Mouse (Mus musculus): Measurements from ENCODE around the gene Il33. TPM values are rescaled to one million over a fixed set of nuclear protein-coding genes. Genes with fewer than 3 reads are reported as not detected.
A peak's percentile ranks its signal among the peaks of the same experiment; 100 is the strongest.
"Not testable (repeated sequence)": the region's sequence is repeated elsewhere in the genome, so short reads cannot be mapped to it uniquely, and the experiment has no call there.

Gene Il33
- polyA plus RNA-seq, 1 experiment from 2014 or later, result 18.6 TPM

- H3K4me2 ChIP-seq (replicated peaks), result no peak overlapping the region
- 45% methylated on average over 6 of the region's 6 CpGs for WGBS
- no peaks in the 10 kb centered on the region for H3K9me3 ChIP-seq (replicated peaks)
- H3K9ac ChIP-seq, result no peak overlapping the region
- H3K4me3 ChIP-seq (replicated peaks), result no peak overlapping the region
- ATAC-seq (ENCODE audit: insufficient number of reproducible peaks, low FRiP score, low TSS enrichment, low read depth), result no peak
- no peaks in the 10 kb centered on the region for H3K27me3 ChIP-seq
- no peak overlapping the region for H3K27ac ChIP-seq (replicated peaks)
- H3K36me3 ChIP-seq, result no peaks in the 10 kb centered on the region
- peaks cover 7% of the 10 kb centered on the region; the same call in 1 of the 2 replicates for H3K4me1 ChIP-seq
Observed at GRCm38 (mm10) chr19:29940239-29940638, 15.3 kb downstream of the Il33 start.

- peaks cover 10% of the 10 kb centered on the region; the same call in 1 of the 2 replicates for H3K4me1 ChIP-seq
- no peak overlapping the region for H3K27ac ChIP-seq (replicated peaks)
- no peaks in the 10 kb centered on the region for H3K36me3 ChIP-seq
- no peak overlapping the region for H3K9ac ChIP-seq
- no peak for ATAC-seq (ENCODE audit: insufficient number of reproducible peaks, low FRiP score, low TSS enrichment, low read depth)
- no peaks in the 10 kb centered on the region for H3K27me3 ChIP-seq
- no peak overlapping the region for H3K4me3 ChIP-seq (replicated peaks)
- no peaks in the 10 kb centered on the region for H3K9me3 ChIP-seq (replicated peaks)
- 79% methylated on average over 7 of the region's 7 CpGs for WGBS
- H3K4me2 ChIP-seq (replicated peaks), result no peak overlapping the region
Observed at GRCm38 (mm10) chr19:29941208-29941607, 16.3 kb downstream of the Il33 start.

DNA sequence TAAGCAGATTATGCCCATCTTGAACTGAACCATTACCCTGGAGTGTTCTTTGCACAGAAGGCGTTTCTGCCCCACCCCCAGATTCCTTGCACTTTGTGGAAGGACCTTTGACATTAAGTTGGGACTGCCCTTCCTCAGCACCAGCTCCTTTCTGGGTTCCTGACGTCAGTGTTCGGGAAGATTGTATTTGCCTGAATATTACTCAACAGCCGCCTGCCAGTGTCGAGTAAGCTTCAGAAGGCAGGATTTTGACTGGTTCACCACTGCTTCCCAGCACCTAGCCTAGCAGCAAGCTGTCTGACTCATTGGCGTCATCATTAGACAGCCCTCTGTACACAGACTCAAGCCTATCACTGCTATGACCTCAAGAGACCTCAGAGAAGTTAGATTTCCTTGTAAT is 17.4 kb downstream of the Il33 start:
- H3K27ac ChIP-seq (replicated peaks), result no peak overlapping the region
- H3K9me3 ChIP-seq (replicated peaks), result no peaks in the 10 kb centered on the region
- WGBS, result 71% methylated on average over 6 of the region's 6 CpGs
- H3K4me1 ChIP-seq, result peaks cover 9% of the 10 kb centered on the region; the same call in 1 of the 2 replicates
- H3K4me2 ChIP-seq (replicated peaks), result no peak overlapping the region
- H3K9ac ChIP-seq, result no peak overlapping the region
- no peak overlapping the region for H3K4me3 ChIP-seq (replicated peaks)
- ATAC-seq (ENCODE audit: insufficient number of reproducible peaks, low FRiP score, low TSS enrichment, low read depth), result no peak
- H3K36me3 ChIP-seq, result no peaks in the 10 kb centered on the region
- no peaks in the 10 kb centered on the region for H3K27me3 ChIP-seq

DNA sequence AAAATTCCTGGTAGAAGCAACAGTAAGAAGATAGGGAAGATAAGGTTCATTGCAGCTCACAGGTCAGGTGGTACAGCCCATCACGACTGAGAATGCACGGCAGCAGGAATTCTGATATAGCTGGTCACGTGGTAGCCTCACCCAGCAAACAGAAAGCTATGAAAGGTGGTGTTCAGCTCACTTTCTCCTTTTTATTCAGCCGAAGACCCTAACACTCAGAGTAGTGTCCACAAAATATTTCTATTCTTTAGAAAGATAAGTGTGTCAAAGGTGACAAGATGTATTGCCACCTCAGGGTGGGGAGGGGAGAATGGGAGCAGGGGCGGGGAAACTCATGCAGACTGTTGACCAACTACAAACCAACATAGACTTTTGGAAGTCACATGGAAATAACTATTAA is 19.5 kb downstream of the Il33 start:
- Histone ChIP-seq H3K27me3 (no peaks in the 10 kb centered on the region), H3K4me2 (replicated peaks) (no peak overlapping the region), H3K27ac (replicated peaks) (no peak overlapping the region), H3K9ac (no peak overlapping the region), H3K9me3 (replicated peaks) (no peaks in the 10 kb centered on the region), H3K36me3 (no peaks in the 10 kb centered on the region), H3K4me1 (peaks cover 6% of the 10 kb centered on the region; the same call in 1 of the 2 replicates), H3K4me3 (replicated peaks) (no peak overlapping the region)
- 86% methylated on average over 5 of the region's 5 CpGs for WGBS
- ATAC-seq (ENCODE audit: insufficient number of reproducible peaks, low FRiP score, low TSS enrichment, low read depth), result no peak

DNA sequence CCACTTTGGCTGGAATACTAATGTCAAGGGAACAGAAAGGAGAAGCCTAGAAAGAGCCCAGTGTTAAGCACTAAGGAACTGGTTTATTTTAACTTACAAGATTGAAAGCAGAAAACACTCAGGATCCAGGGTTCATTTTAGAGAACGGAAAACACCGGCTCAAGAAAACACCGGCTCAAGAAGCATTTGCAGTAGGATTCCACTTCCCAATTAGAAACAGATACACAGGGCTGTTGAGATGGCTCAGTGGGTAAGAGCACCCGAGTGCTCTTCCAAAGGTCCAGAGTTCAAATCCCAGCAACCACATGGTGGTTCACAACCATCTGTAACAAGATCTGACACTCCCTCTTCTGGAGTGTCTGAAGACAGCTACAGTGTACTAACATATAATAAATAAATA is 20.0 kb downstream of the Il33 start:
- not testable (repeated sequence) for H3K36me3 ChIP-seq; H3K9ac ChIP-seq; H3K4me2 ChIP-seq (replicated peaks); ATAC-seq (ENCODE audit: insufficient number of reproducible peaks, low FRiP score, low TSS enrichment, low read depth); H3K9me3 ChIP-seq (replicated peaks); H3K27ac ChIP-seq (replicated peaks); H3K27me3 ChIP-seq; H3K4me3 ChIP-seq (replicated peaks); H3K4me1 ChIP-seq
- 53% methylated on average over 4 of the region's 4 CpGs for WGBS

- Histone ChIP-seq H3K36me3 (no peaks in the 10 kb centered on the region), H3K4me2 (replicated peaks) (no peak overlapping the region), H3K9me3 (replicated peaks) (no peaks in the 10 kb centered on the region), H3K27ac (replicated peaks) (no peak overlapping the region), H3K4me3 (replicated peaks) (no peak overlapping the region), H3K27me3 (no peaks in the 10 kb centered on the region), H3K4me1 (0 out of 2 replicates have a peak, but pooled peaks cover 3% of the 10 kb centered on the region), H3K9ac (no peak overlapping the region)
- 20% methylated on average over 11 of the region's 11 CpGs for WGBS
- no peak for ATAC-seq (ENCODE audit: insufficient number of reproducible peaks, low FRiP score, low TSS enrichment, low read depth)
Observed at GRCm38 (mm10) chr19:29945557-29946422, 20.9 kb downstream of the Il33 start.

GRCm38 (mm10) chr19:29946423-29946716 is 21.5 kb downstream of the Il33 start:
- H3K4me3 ChIP-seq (replicated peaks), result no peak overlapping the region
- H3K9ac ChIP-seq, result no peak overlapping the region
- H3K4me1 ChIP-seq, result 0 out of 2 replicates have a peak, but pooled peaks cover 3% of the 10 kb centered on the region
- no peaks in the 10 kb centered on the region for H3K36me3 ChIP-seq
- H3K4me2 ChIP-seq (replicated peaks), result no peak overlapping the region
- no peak overlapping the region for H3K27ac ChIP-seq (replicated peaks)
- H3K27me3 ChIP-seq, result no peaks in the 10 kb centered on the region
- no peak for ATAC-seq (ENCODE audit: insufficient number of reproducible peaks, low FRiP score, low TSS enrichment, low read depth)
- no peaks in the 10 kb centered on the region for H3K9me3 ChIP-seq (replicated peaks)

DNA sequence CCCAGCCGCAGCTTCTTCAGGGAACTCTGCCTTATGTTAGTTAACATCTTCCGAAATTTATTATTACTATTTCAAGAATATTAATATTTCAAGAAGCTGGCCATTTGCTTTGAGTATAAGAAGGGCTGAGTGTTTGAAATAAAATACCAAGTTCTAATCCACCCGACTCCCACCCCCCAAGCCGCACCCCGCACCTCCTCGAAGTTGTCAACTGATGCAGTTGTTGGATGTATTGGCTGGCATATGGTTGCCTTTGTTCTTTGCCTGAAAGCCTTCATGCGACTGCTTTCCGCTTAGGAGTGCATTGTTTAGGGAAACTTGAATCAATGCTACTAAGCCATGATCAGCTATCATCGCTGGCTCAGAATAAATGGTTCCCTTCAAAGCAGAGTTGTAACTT is 22.1 kb downstream of the Il33 start:
- Histone ChIP-seq H3K9ac (no peak overlapping the region), H3K4me3 (replicated peaks) (no peak overlapping the region), H3K4me2 (replicated peaks) (no peak overlapping the region), H3K9me3 (replicated peaks) (no peaks in the 10 kb centered on the region), H3K27me3 (no peaks in the 10 kb centered on the region), H3K27ac (replicated peaks) (no peak overlapping the region), H3K4me1 (0 out of 2 replicates have a peak, but pooled peaks cover 3% of the 10 kb centered on the region), H3K36me3 (no peaks in the 10 kb centered on the region)
- ATAC-seq (ENCODE audit: insufficient number of reproducible peaks, low FRiP score, low TSS enrichment, low read depth), result no peak
- 81% methylated on average over 9 of the region's 9 CpGs for WGBS

GRCm38 (mm10) chr19:29947891-29948801 is 23.2 kb downstream of the Il33 start:
- no peaks in the 10 kb centered on the region for H3K9me3 ChIP-seq (replicated peaks)
- 0 out of 2 replicates have a peak, but pooled peaks cover 3% of the 10 kb centered on the region for H3K4me1 ChIP-seq
- peak; percentile 79 for ATAC-seq (ENCODE audit: insufficient number of reproducible peaks, low FRiP score, low TSS enrichment, low read depth)
- H3K27me3 ChIP-seq, result no peaks in the 10 kb centered on the region
- peak overlapping the region; percentile 42 for H3K4me3 ChIP-seq (replicated peaks)
- peak overlapping the region; percentile 69 for H3K4me2 ChIP-seq (replicated peaks)
- H3K27ac ChIP-seq (replicated peaks), result no peak overlapping the region
- no peak overlapping the region for H3K9ac ChIP-seq
- 25% methylated on average over 25 of the region's 25 CpGs for WGBS
- no peaks in the 10 kb centered on the region for H3K36me3 ChIP-seq

DNA sequence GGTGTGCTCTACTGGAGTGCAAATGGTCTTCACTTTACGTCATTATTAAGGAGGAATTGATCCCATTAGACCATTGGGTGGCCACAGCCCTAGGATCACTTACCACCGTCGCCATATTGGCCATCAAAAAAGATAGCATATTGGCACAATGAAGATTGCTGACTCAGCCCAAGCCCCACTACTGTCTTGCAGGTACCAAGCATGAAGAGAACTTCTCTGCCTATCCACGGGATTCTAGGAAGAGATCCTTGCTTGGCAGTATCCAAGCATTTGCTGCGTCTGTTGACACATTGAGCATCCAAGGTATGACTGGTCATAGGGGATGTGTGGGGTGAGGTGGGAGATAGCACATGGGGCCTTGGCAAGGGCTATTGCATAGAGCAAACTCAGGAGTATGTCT is 27.6 kb downstream of the Il33 start:
- no peak for ATAC-seq (ENCODE audit: insufficient number of reproducible peaks, low FRiP score, low TSS enrichment, low read depth)
- Histone ChIP-seq H3K9ac (no peak overlapping the region), H3K4me2 (replicated peaks) (no peak overlapping the region), H3K9me3 (replicated peaks) (no peaks in the 10 kb centered on the region), H3K4me1 (no peaks in the 10 kb centered on the region), H3K27me3 (no peaks in the 10 kb centered on the region), H3K4me3 (replicated peaks) (no peak overlapping the region), H3K36me3 (no peaks in the 10 kb centered on the region), H3K27ac (replicated peaks) (no peak overlapping the region)
- WGBS, result 87% methylated on average over 5 of the region's 5 CpGs

GRCm38 (mm10) chr19:29953833-29954232 is 28.9 kb downstream of the Il33 start:
- 85% methylated on average over 3 of the region's 3 CpGs for WGBS
- H3K4me2 ChIP-seq (replicated peaks), result no peak overlapping the region
- ATAC-seq (ENCODE audit: insufficient number of reproducible peaks, low FRiP score, low TSS enrichment, low read depth), result no peak
- H3K4me3 ChIP-seq (replicated peaks), result no peak overlapping the region
- H3K9me3 ChIP-seq (replicated peaks), result no peaks in the 10 kb centered on the region
- H3K27ac ChIP-seq (replicated peaks), result no peak overlapping the region
- H3K9ac ChIP-seq, result no peak overlapping the region
- no peaks in the 10 kb centered on the region for H3K4me1 ChIP-seq
- H3K27me3 ChIP-seq, result no peaks in the 10 kb centered on the region
- no peaks in the 10 kb centered on the region for H3K36me3 ChIP-seq
